Mouse (Mus musculus): ENCODE data around the gene Dot1l.

DNA sequence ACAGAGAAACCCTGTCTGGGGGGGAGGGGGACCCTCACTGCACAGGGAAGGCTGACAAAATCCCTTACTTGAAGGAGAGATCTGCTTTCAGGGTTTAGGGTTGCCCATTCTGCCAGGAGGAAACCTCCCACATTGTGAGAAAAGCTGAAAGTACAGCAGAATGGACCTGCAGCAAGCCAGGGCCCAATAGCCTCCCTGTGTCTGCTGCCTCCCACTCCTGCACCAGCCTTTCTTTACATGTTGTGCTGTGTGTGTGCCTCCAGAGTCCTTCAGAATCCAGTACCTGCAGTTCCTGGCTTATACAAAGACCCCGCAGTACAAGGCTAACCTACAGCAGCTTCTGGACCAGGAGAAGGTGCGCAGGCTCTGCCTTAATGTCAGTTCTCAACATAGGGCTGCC, 29.3 kb downstream of the Dot1l start:
- TF ChIP-seq ZC3H11A (IDR thresholded peaks at IDR 0.05; ENCODE audit: borderline replicate concordance, low read depth, low read length), result no peak
- no peak for TF ChIP-seq CHD2 (IDR thresholded peaks at IDR 0.05; ENCODE audit: low read depth, low read length)
- no peak for TF ChIP-seq ZNF384 (IDR thresholded peaks at IDR 0.05; ENCODE audit: low read depth, low read length)
